Mouse (Mus musculus): Measurements from ENCODE around the gene Ttbk2. TPM values are rescaled to one million over a fixed set of nuclear protein-coding genes. Genes with fewer than 3 reads are reported as not detected.

Gene Ttbk2
- total RNA-seq (2021): 10 to 100 TPM in 1 of 2 experiments, 1 to 10 TPM in 1; 9.8 to 15.2 TPM
- polyA plus RNA-seq (2012; rRNA removed): 1.7 and 2.0 TPM in 2 replicates
- long read RNA-seq, partial matches to known transcripts: 1 of 4 reads
- long read RNA-seq, other reads (novel, unspliced or antisense): 2 of 4 reads

DNA sequence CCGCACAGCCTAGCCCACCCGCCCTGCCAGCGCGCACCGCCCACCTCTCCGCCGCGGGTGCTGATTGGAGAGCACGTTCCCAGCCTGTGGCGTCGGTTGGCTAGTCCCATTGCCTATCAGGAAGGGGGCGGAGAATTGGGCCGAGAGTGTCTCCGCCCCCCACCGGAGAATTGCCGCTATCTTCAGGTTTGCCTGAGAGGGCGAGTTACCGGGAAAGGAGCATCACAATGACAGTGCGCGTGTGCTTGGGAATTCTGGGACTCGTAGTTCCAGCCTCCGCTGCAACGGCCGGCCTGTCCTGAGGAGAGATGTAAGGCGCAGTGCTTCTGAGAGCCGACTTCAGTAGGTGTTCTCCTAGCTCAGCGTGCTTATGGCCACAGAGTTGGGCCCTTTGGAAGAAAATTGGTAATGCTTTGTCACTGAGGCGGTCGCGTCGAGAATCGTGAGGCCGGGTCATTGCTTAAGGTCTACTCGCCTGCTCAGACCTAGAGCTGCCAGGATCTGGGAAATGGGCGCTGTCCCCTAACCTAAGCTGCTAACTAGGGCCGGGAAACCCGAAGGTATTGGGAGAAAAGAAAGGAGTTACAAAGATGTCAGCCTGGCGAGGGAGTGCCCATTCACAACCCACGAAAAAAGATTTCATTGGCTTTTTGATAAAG, at the start of gene Ttbk2:
Gene Ttbk2, minus strand, starts transcription at position 181 of the 659 bp plus-strand sequence.
- DNase-seq: peak; percentile 99

DNA sequence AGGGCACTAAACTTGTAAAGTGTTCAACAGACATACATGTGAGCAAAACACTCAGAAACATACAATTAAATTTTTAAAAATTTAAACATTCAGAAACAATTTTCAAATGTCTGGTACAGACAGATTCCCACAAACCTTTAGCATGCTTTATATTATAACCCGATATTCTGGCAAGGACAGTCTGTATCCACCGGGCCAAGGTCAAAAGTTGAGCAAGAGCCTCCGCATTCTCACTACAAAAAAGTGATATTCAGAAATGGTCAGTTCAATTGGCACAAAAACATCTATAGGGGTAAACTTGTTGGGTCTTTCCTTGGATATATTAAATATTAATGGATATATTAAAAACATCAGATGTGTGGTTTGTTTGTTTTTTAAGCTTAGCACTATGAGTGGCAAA, 46.0 kb upstream of the Ttbk2 start:
- DNase-seq: peak; percentile 31

DNA sequence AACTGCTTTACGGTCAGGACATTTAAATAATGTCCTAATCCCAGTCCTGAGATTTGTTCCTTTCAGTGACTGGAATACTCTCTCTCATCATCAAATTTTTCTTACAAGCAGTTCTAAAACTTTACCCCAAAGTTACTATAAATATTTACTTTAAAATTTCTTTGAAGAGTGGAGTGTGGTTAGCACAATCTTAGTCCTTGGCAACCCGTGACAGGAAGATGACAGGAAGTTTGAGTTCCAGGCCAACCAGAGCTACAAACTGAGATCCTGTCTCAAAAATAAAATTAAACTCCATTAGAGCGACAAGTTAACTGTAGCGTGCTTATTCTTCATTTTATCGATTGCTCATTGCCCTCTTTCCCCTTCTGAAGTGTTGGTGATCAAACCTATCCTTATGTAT, 37.2 kb upstream of the Ttbk2 start:
- DNase-seq: no peak

DNA sequence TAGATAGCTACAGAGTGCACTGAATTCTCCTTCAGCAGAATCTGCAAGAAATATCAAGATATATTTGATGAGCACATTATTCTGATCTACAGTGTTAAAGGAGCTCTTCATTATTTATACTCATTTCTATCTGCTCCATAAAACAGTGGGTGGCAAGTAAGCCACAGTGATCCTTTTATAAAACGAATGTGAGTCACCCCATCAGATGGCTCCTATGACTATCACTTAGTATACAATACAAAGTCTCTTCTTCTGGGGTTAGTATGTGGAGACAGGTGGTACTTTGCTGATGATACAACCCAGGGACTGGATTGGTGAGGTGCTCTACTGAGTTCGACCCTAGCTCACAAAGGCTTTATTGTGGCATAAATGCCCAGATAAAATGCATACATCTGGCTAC, 22.8 kb upstream of the Ttbk2 start:
- DNase-seq: no peak

DNA sequence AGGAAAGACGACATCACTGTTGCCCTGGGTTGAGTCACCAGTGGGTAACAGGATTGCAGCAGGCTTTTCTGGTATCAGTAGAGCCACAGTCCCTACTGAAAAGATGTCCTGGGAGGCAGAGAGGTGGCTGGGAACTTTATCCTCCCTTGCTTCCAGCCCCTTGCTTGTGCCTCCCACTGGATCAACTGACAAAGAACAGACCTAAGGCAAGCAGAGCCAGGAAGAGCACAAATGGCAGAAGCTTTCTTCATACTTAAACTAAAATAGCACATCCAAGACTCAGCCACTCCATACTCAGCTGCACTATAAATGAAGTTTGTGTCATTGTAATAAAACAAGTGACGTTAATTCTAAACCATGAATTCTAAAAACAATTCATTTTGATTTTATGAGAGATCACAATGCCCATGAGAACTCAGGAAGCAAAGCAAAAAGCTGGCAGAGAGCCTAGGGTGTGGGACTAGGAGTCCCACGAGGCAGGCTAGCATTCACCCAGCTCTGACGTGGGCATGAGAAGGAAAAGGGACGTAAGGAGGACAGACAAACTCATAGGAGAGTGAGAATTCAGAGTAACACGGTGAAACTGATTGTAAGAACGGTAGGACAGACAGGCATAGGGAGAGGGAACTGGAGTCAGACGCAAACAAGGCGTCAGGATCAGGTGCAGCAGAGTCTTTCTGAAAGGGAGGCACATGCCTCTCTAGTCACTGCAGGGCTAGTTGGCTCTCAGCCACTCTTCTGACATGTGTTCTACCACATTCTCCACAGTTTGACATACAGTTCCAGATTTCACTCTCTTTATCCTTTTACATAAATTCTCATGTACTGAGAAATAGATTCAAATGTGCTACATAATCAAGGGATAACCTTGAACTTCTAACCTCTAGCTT, 21.3 kb upstream of the Ttbk2 start:
- DNase-seq: no peak

DNA sequence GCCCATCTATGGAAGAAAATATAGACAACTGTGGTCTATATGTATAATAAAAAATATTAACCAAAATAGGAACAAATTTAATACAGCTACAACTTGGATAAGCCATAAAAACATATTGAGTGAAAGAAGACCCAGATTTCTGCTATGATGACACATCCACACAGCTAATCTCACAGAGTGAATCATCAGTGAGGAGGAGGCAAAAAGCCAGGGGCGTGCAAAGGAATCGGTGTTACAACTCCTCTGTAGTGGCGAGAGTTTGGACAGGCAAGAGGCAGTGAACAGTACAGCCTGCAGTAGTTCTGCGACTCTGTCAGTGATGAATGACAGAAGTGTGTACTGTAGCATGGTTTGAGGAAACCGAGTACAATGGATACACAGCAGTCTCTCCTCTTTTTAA, 16.9 kb upstream of the Ttbk2 start:
- DNase-seq: peak; percentile 79

DNA sequence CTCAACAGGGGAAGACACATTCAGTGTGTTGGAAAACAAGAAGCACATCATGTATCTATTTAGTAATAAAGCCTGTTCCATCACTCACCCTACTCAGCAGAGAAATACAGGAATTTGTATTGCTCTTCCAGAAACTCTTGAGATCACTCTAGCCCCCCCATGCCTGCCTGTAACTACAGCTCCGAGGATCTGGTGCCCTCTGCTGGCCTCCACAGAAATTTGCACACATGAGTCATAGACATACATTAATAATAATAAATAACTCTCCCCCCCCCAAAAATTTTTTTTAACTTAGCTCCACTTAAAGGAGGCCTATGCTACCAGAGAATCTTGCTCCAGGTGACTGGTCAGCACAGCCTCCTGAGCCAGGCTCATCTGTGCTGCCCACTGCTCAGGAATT, 16.2 kb upstream of the Ttbk2 start:
- DNase-seq: peak; percentile 14

DNA sequence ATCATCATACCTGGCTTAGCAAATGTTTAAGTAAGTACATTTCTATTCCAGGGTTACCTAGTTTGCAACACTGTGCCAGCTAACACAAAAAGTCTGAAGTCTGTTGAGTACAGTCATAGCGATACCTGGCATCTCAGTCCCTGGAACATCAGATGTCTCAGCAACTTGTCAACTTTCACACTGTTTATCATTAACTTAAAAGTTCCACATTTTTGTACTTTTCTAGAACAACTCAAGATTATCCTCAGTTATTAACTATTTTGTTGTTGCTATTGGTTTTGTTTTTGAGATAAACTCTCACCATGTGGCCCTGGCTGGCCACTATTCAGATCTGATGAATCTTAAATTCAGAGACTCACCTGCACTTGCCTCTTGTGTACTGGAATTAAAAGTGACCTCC, 13.0 kb upstream of the Ttbk2 start:
- no peak for DNase-seq

DNA sequence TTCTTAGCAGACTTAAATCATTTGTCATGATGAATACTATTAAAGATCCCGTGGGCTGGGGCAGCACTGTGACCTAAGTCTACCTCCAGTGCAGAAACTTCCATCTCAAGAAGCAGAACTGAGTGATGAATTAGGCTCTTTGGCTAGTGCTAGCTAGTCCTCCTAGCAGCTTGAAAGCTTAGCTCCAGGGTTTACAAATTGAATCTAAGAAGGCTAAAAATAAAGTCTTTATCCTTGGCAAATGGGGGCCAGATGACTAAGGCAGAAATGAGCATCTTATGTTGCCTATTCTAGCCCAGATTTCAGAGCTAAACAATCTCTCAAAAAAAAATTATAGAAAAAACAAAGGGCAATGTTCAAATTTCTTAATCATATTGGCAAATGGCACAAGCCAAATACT, 10.3 kb upstream of the Ttbk2 start:
- DNase-seq: no peak

DNA sequence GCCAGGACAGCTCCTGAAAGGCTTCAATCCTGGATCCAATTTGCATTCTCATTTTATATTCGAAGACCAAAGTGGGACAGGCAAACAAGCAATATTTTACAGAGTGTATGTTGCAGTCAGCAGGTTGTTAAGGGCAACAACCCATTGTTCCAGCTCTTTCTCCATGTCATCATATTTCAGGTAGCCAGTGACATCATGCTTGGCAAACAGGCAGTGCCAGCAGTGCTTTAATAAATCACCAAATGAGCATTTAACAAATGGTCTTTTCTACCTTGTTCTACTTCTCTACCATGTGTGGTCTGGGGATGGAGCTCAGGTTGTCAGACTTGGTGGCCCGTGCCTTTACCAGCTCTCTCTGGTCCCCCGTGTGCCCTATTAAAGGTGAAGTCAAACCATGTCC, 7.7 kb upstream of the Ttbk2 start:
- DNase-seq: no peak

DNA sequence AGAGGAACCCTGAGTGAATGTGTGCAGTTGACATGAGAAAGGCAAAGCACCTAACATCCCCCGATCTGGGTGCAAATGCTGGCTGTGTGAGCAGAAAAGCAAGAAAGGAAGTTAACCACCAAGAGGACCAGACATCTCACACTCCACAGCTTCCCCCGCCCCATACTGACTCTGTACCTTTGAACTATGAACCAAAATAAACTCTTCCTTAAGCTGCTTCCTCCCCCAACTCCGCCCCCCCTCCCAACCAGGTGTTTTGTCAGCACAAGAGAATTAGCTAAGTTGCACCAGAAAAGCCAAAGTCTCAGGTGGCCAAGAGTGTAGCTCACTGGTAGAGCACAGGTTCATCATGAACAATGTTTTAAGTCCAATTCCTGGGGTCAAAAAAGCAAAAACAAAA, 2.7 kb upstream of the Ttbk2 start:
- DNase-seq: no peak

DNA sequence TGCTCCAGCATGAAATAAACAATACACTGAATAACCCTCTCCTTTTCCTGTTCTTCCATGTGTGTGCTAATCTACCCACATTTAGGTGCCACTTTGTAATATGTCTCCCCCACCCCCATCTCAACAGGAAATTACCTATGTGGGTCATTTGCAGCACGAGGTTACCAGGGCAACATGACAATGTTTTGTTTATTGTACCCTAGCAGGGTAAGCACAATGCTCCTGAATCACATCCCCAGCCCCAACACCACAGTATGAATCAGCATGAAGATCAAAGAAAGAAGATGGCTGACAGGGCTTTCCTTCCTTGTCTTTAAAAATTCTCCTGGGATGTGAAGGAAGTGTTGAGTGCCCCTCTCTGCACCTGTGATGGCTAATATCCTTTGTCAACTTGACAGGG, 2.2 kb upstream of the Ttbk2 start:
- DNase-seq: no peak

DNA sequence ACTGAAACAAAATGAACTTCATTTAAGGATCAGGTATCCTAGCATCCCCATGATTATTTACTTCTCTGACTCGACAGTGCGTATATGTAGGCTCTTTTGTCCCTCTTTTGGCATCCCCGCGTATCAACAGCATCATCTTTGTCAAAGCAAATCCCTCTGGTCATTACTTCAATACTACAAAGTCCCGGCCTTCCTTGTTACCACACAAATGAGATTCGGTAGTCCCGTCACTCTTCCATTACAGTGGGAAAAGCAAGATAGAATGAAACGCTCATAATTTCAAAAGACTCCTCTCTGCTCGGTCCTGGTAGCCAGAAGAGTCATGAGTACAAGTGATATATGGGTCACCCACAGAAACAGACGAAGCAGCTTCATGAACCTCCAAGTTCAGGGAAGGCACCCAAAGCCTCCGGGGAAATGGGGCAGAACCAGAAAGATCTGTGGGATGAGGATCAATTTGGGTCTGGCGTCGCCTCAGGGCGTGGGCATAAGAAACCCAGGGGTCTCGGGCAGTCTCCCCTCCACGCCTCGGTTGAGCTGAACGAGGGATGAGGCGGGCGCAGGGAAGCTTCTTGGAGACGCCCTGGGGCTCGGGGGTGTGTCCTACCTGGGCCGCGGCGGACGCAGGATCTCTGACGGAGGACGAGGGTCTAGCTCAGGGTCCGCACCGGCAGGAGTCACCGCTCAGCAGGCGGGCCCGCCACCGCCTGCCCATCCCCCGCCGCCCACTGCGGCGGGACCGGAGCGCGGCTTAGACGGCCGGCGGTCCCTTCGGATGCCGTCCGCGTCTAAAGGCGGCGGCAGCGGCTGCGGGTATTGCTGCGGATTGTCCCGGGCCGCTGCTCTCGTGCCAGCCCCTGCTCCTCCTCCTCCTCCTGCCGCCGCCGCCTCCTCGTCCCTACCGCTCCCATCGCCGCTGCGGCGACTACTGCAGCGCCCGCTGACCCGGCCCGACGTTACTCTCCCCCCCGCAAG, 668 bp downstream of the Ttbk2 start, which contains the start of gene Cdan1:
Gene Cdan1, minus strand, starts transcription at position 680 of the 975 bp plus-strand sequence.
- peak; percentile 76 for DNase-seq

DNA sequence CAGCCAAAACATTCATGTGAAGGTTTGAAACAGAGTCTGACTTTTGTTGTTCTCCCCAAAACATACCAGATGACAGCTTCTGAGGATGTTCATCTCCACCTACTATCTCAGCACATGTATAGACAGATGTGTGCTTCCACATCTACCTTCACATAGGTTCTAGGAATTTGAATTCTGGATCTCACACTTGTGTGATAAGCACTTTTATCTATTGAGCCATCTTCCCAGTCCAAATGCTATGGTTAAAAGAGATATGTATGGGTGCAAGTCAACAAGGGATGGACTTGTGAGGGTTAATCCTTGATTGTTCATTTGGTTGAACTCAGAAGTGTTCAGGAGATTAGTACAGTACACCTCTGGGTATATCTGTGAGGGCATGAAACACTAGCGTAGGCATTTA, 5.1 kb downstream of the Ttbk2 start:
- DNase-seq: no peak

DNA sequence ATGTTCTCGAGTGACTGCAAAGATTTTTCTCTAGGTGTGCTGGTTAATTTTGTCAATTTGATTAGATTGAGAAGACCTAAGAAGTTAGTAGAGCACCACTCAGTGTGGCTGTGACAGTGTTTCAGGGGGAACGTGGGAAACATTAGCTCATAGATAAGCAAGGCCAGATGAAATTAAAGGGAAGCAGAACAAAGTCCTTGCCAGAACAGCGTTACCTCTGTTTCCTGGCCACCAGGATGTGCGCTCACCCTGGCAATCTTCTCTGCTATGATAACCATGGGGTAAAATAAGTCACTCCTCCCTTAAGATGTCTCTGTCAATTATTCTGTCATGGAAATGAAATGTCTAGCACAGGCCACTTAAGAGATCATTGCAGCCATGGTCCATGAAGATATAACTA, 6.4 kb downstream of the Ttbk2 start:
- no peak for DNase-seq

DNA sequence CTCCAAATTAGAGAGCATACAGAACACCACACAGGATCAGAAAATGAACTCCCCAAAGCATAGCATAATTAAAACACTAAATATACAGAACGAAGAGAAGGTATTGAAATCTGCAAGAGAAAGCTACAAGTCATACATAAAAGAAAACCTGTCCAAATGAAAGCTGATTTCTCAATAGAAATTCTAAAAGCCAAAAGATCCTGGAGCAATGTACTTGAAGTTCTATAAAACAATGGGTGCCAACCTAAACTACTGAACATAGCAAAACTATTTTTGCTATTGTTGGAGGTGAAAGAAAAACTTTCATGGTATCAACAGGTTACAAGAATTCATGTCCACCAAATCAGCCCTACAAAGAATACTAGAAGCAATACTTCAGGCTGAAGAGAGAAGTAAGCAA, 9.2 kb downstream of the Ttbk2 start:
- DNase-seq: no peak

DNA sequence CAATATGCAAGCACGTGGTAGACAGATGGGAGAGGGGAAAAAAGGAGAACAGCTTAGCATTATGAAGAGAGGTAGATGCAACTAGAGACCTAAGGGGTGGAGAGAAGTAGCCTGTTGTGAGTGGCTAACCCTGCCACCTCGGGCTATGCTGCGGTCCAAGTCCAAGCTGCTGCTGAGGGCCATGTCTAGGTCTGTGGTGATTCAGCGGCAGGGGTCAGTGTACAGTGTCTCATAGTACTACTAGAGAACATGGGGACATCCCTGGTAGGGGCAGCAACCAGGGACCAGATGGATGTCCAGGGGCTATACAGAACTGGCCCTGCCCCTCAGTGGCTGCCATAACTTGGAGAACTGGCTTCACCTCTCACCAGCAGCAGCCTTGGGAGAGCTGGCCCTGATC, 15.2 kb downstream of the Ttbk2 start:
- DNase-seq: no peak

DNA sequence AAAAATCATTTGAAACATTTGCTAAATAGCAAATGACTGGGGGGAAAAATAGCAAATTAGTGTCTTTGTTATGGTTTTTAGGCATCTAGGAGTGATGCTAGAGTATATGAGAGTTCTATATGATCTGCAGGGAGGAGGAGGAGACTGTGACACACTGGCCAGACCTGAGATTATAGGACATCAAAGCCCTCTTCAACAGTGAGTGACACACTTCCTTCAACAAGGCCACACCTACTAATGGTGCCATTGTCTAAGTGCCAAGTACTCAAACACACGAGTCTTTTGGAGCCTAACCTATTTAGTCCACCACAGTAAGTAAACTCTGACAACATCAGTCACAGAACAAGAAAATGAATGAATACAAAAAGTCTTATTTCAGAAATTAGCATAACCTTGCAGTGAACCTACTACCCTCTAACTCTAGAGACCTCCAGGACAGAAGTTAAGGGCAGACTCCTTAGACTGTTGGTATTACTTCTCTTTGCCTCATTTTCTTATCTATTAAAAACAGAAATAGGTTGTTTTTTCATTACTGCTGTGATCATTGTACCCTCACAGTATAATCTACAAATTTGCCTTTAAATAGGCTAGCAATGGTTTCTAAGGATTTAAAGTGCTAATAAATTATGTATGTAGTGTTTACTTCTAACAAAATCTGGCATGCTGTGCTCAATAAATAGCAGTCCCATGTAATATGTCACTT, 23.3 kb downstream of the Ttbk2 start:
- DNase-seq: no peak

DNA sequence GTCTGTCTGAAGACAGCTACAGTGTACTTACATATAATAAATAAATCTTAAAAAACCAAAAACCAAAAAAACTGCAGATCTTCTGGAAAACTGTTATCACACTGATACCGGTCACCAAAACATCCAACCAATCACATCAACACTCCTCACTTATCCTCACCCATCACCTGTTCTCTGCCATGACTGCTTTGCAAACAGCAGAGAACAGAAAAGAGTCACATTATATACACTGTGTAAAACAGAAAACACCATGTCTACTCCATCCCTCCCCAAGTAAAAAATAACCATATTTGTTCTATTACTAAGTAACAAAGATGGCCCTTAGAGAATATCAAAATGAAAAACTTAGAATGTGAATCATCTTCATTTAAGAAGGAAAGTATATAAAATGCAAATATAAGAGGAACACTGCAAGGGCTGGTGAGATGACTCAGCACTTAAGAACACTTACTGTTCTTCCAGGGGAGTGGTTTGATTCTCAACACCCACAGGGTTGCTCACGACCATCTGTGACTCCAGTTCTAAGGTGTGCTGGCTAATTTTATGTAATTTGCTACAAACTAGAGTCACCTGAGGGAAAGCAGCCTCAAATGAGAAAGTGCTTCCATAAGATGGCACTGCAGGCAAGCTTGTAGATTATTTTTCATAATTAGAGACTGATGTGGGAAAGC, 80.0 kb downstream of the Ttbk2 start:
- DNase-seq: no peak

DNA sequence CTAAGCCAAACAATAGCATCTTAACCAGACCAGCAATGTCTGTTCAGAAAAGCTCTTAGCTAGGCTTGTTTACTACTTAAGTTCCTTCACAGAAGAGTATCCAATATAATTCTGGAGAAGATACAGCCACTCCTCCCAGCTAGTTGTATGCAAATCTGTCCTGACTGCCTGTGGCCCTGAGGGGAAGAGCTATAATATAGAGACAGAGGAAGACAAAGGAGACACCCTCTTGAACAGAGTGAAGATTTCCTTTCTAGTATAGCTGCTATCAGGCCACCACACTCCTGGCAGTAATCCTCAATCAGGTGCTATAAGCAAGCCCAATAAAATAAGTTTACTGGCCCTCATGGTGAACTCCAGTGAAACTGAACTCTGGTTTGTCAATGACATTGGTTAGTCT, 88.5 kb downstream of the Ttbk2 start:
- DNase-seq: no peak

DNA sequence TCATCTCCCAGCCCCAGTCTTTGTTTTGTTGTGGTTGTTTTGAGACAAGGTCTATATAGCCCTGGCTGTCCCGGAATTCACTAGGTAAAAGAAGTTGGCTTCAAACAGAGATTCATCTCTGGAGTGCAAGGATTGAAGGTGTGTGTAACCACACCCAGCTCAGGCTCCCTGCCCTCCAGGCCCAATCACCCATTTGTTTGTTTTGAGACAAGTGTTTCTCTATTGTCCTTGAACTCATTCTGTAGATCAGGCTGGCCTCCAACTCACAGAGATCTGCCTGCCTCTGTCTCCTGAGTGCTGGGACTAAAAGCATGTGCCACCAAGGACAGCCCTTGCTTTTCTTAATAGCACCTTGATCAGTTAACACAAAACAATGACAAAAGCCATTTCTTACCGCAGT, 102.4 kb downstream of the Ttbk2 start:
- DNase-seq: no peak

Data from adrenal gland, adult 2 months (tissue).